Mouse (Mus musculus) liver, embryonic 14.5 days (tissue): Measurements from ENCODE around the gene 1700001C02Rik.

Source experiments
- CTCF ChIP-seq: IDR thresholded peaks from 2 replicates; pipeline ENCODE4 v1.5.1; 2016; ENCODE audit warnings: antibody characterized with exemption, low read depth, control low read depth
- EP300 ChIP-seq: IDR thresholded peaks from 2 replicates; pipeline ENCODE4 v1.6.1; 2016; ENCODE audit warnings: antibody characterized with exemption, low read depth

DNA sequence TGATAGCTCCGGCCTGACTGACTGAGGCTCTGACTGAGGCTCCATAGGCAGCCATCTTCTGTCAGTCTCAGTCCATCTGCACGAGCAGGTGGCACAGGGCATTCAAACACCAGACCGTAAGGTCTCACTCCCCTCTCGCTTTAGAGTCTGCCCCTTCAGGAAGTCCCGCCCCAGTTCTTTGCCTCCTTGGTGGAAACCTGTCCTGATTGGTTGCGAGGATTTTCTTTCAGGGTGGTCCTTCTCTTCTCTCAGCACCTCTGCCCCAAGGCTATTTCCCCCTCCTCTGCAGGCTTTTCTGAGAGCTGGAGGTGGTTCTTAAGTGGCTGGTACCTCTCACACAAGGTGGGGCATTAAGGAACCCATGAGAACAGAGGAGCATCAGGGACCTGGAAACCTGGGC is 4.6 kb downstream of the 1700001C02Rik start:
- TF ChIP-seq EP300 (no peak), CTCF (no peak)
